Mouse (Mus musculus) erythroid progenitor cell, adult 5-6 weeks (primary cell): ENCODE measurements around the gene Slc7a1. TPM values are rescaled to one million over a fixed set of nuclear protein-coding genes. Genes with fewer than 3 reads are reported as not detected.
"Not testable (repeated sequence)": the region's sequence is repeated elsewhere in the genome, so short reads cannot be mapped to it uniquely, and the experiment has no call there.

Source experiments
- ATAC-seq: replicated peaks from 2 replicates; pipeline ENCODE4 v1.8.0; 2016; ENCODE audit warnings: moderate number of reproducible peaks, mild to moderate bottlenecking, moderate TSS enrichment, inconsistent platforms; ENCODE audit not compliant: poor library complexity, low FRiP score, severe bottlenecking
- total RNA-seq, 2 experiments: library from RNA; stranded (forward) in 1 of 2; stranded (reverse) in 1 of 2; fragments of 150-400 nt in 1 of 2; fragments of 186-747, 209-891 nt in 1 of 2; gene quantifications; 2 replicates each; pipeline versions ENCODE4 v1.2.3 to v1.2.4; 2015 to 2017; ENCODE audit warnings: low replicate concordance in 2 of 2

Gene Slc7a1
- total RNA-seq, 2 experiments from 2014 or later, result 50.8 to 72.5 TPM

DNA sequence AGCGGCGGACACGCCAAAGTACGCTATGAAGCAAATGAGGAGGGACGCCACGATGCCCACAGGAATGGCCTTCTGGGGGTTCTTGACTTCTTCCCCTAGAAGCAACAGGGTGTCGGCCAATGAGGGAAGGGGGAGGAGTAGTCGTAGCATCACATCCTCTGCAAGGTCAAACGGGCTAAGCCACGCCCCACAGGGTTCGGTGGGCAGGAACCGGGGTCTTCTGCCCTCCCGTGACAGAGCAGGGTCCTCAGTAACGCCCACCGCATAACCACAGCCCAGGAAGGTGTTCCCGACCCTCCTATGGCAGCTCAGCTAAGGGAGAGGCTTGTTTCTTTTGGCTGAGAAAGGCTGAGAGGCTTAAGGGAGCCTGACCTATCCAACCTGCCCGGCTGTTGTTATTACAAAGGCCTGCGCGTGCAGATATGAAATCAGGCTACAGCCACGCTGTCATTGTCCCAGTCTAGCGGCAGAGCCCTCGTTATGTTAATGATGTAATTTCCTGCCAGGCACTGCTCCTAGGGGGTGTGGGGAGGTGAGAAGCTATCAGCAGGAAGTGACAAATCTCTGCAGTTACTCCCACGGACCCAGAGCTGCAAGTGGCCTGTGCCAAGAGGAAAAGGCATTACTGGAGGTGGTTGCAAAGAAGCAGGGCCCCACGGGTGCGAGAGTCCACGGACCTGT, 57.5 kb downstream of the Slc7a1 start:
- ATAC-seq, result no peak; the same call in 1 of the 2 replicates

DNA sequence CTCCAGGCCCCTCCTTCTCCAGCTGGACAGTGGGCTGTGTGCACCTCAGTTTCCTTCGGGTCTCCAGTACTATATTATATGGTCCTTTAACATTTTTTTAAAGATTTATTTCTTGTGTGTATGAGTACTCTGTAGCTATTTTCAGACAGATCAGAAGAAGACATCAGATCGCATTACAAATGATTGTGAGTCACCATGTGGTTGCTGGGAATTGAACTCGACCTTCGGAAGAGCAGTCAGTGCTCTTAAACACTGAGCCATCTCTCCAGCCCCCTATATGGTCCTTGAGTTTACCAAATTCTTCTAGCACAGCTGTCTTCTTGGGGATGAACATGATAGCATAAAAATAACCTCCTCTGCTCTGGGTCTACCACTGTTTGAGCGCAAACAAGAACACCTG, 60.6 kb downstream of the Slc7a1 start:
- no peak for ATAC-seq

DNA sequence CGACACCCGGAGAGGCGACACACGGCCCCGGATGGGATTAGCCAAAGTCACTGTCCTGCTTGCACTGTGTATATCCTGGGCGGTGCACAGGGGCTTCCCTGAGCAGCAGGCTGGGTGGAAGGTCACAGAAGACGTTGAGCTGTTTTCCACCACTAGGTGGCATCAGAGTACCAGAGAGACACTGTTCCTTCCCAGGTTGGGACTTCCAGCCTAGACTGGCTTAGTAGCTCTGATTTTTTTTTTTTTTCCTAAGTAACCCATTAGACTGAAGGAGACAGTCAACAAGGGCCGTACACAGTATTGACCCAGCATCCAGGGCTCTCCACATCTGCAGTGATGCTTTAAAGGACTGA, 67.1 kb downstream of the Slc7a1 start:
- 0 out of 2 replicates have a peak, but pooled peaks have one; percentile 61 for ATAC-seq

- no peak for ATAC-seq
These were observed 67.6 kb downstream of the Slc7a1 start for GRCm38 (mm10) chr5:148331926-148332621.

DNA sequence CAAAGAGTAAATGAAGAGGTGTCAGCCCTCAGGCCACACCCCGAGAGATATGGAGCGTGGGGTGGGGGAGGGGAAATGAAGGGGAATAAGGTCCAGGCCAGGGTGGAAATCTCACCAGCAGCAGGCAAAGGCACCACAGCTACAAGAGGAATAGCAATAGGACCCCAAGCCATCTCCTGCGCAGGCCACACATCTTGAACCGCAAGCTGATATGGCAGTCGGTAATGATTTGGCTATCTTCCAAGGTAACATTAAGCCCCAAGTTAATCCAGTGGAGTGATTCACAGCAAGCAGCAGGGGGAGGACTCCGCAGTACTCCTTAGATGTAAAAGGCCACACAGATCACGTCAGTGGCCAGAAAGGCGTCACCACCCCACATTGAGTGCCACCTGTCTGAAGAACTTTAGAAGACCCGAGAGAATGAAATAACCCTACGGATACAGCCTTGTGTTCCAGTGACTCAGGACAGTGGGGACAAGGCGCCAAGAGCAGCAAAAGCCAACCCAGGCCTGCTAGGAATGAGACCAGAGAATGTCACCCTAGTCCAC, 68.4 kb downstream of the Slc7a1 start:
- no peak for ATAC-seq

- no peak for ATAC-seq
These were observed 70.7 kb downstream of the Slc7a1 start for GRCm38 (mm10) chr5:148328982-148329381.

DNA sequence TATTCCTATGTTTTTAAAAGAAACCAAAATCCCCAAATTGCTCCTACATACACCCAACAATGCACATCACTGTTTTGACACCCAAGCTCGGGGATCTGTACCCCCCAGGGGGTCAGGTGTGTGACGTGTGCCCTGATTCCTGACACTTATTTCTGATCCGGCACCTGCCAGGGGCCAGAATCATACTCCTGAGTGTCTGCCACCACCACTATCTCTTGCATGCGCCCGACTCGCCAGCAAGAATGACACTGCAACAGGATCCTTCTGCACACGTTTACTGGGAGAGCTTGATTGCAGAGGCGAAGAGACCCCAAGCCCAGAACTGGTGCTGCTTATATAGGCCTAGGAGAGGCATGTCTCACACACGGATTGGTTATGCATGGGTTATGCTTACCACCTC, 73.4 kb downstream of the Slc7a1 start:
- not testable (repeated sequence) for ATAC-seq

DNA sequence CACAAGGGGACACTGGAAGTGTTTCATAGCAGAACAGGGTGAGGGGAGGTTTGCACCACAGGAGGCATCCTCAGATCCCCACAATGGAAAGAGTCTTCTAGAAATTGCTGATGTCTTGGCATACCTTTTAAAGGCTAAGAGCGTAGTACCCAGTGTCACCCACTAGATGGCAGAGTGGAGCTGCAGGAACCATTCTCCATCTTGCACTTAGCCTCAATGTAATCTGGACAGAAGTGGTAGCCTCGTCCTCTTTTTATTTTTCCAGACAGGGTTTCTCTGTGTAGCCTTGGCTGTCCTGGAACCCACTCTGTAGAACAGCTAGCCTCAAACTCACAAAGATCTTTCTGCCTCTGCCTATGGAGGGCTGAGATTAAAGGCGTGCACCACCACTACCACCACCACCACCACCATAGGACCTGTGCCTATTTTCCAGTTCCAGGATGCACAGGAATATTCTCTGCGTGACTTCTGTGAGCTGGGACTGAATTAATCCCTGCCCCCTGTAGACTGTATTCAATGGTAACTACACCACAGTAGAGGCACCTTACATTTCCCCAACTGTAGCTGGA, 74.3 kb downstream of the Slc7a1 start:
- ATAC-seq, result peak; percentile 79

DNA sequence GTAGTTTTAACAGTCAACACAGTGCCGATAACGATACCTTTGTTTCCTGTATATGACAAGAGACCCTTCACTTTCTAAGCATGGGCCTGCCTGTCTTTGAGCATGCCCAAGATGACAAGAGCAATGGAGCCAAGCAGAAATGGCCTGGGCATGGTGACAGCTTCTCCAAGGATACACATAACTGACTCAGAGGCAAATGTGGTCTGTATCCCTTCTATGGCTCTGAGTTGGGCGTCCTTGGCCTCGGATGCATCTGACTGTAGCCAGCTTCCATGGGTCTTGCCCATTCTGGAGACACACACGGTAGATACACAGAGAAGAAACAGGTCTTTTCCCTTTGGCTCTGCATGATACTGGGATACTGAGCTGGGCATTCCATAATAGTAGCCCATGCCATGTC, 84.8 kb downstream of the Slc7a1 start:
- no peak for ATAC-seq

GRCm38 (mm10) chr5:148312443-148312842, 87.3 kb downstream of the Slc7a1 start:
- no peak for ATAC-seq

DNA sequence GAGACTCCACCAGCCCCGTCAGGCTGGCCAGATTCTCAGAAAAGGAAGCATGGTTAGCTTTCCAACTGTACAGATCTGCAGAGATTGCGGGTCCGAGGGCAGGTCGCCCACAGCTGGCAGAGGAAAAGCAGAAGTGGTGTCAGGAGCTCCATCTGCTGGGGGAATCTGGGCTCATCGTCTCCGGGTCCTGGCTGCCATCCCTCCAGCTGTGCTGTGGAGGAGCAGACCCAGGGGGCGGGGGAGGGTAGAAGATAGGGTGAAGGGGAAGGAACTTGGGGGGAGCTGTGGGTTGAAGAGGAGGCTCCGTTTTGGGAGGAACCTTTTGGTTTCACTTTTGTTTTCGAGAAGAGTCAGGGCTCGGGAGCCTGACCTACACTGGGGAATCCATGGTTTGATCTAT, 88.9 kb downstream of the Slc7a1 start:
- no peak for ATAC-seq

DNA sequence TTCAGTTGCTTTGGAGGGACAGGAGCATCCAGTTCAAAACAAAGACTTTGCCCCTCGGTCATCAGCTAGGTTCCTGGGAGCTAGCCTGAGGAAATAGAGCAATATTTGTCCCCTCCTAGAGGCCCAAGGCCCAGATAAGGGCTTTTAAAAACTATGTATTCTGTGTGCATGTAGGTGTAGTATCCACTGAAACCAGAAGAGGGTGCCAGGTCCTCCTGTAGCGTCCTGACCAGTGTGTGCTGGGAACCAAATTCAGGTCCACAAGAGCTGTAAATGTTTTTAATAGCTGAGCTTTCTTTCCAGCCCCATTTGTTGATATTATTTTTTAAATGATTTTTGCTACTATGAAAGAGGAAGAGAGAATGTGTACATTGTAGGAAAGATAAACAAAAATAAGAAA, 95.6 kb downstream of the Slc7a1 start:
- ATAC-seq, result no peak

- ATAC-seq, result no peak
These were observed 96.7 kb downstream of the Slc7a1 start for GRCm38 (mm10) chr5:148302968-148303367.

GRCm38 (mm10) chr5:148293346-148293745, 106.4 kb downstream of the Slc7a1 start:
- ATAC-seq, result no peak

- ATAC-seq, result no peak
These were observed 106.8 kb downstream of the Slc7a1 start for GRCm38 (mm10) chr5:148292862-148293261.

- ATAC-seq, result no peak
These were observed 109.8 kb downstream of the Slc7a1 start for GRCm38 (mm10) chr5:148289951-148290350.

DNA sequence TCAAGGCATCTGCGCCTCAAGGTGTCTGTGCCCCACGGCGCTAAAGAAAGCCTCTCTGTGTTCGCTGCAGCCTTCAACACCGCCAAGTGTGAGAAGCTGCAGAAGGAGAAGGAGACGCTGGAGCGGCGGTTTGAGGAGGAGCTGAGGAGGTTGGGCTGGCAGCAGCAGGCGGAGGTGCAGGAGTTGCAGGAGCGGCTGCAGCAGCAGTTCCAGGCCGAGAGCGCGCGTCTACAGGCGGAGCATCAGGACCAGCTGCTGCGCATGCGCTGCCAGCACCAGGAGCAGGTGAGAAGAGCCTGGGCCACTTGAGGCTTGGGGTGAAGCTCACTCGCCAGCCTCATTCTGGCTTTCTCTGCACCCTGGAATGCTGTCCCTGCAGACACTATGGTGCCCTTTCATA, 110.9 kb downstream of the Slc7a1 start:
- no peak for ATAC-seq

- no peak for ATAC-seq
These were observed 112.2 kb downstream of the Slc7a1 start for GRCm38 (mm10) chr5:148287529-148287928.

- ATAC-seq, result no peak
These were observed 116.1 kb downstream of the Slc7a1 start for GRCm38 (mm10) chr5:148283584-148283983.

GRCm38 (mm10) chr5:148283177-148283576, 116.5 kb downstream of the Slc7a1 start:
- ATAC-seq, result no peak

- ATAC-seq, result no peak
These were observed 117.1 kb downstream of the Slc7a1 start for GRCm38 (mm10) chr5:148282631-148283030.
